Mouse (Mus musculus): ENCODE results near the gene Sult2b1.

DNA sequence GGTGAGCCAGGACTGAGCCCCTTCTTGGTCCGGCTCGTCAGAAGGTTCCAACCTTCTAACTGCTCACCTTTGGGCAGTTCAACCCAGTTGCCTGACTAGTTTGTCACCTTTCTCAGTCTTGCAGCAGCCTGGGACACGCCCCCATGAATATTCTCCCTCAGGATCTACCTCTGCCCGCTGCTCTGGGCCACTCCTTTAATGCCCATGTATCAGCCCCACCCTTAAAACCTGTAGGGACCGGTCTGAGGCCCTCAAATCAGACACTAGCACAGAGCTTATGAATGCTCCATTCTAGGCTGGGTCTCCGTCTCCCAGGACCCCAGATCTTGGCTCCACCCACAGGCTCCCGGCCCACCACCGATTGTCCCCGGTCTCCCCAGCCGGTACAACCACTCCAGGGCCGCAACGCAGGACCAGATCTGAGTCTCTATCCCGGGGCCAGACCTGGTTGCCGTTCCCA is 69.8 kb downstream of the Sult2b1 start:
- no peak for TF ChIP-seq EP300 (IDR thresholded peaks at IDR 0.05; ENCODE audit: low read depth)
- TF ChIP-seq CTCF (IDR thresholded peaks at IDR 0.05; ENCODE audit: low read depth): no peak

All from heart, postnatal 0 days (tissue).